Mouse (Mus musculus) testis, adult 2 months (tissue): Measurements from ENCODE around the gene Kcnd3.

ENCODE experiments used
- CTCF ChIP-seq: fragments of 200-500 bp; IDR thresholded peaks from 2 replicates; pipeline ENCODE4 v1.5.1; 2012; ENCODE audit warnings: low read depth, mild to moderate bottlenecking, inconsistent platforms, low read length, moderate library complexity; ENCODE audit not compliant: control insufficient read depth, insufficient read depth, insufficient replicate concordance
- POLR2A ChIP-seq: fragments of 200-500 bp; IDR thresholded peaks from 2 replicates; pipeline ENCODE4 v1.6.1; 2012; ENCODE audit warnings: low read depth, mild to moderate bottlenecking, inconsistent platforms, low read length, moderate library complexity; ENCODE audit not compliant: control insufficient read depth

GRCm38 (mm10) chr3:105559456-105559855, 107.3 kb downstream of the Kcnd3 start:
- no peak for TF ChIP-seq POLR2A
- TF ChIP-seq CTCF = no peak
